Mouse (Mus musculus) heart, embryonic 12.5 days (tissue): ENCODE results near the gene Gm12355. TPM values are rescaled to one million over a fixed set of nuclear protein-coding genes. Genes with fewer than 3 reads are reported as not detected.
"Not testable (repeated sequence)": the region's sequence is repeated elsewhere in the genome, so short reads cannot be mapped to it uniquely, and the experiment has no call there.

ENCODE experiments used
- ATAC-seq: fragments of 200-750 bp; cut with Nextera tagmentation; 2 replicates; pipeline ENCODE4 v1.8.0; 2017; ENCODE audit warnings: moderate TSS enrichment, moderate library complexity; ENCODE audit not compliant: insufficient number of reproducible peaks, low FRiP score
- H3K27ac ChIP-seq: fragments of 300-500 bp; sonication (generic); 2 replicates; pipeline ENCODE4 v1.5.1; 2016; ENCODE audit warnings: mild to moderate bottlenecking, moderate library complexity; ENCODE audit not compliant: poor library complexity, severe bottlenecking
- H3K27me3 ChIP-seq: fragments of 300-500 bp; sonication (generic); replicated peaks from 2 replicates; pipeline ENCODE4 v1.6.1; 2016; ENCODE audit warnings: mild to moderate bottlenecking, moderate library complexity
- H3K36me3 ChIP-seq: fragments of 300-500 bp; sonication (generic); 2 replicates; pipeline ENCODE4 v1.6.1; 2016; ENCODE audit warnings: mild to moderate bottlenecking, moderate library complexity
- H3K4me1 ChIP-seq: fragments of 300-500 bp; sonication (generic); replicated peaks from 2 replicates; pipeline ENCODE4 v1.6.1; 2016; ENCODE audit warnings: mild to moderate bottlenecking
- H3K4me2 ChIP-seq: fragments of 300-500 bp; sonication (generic); 2 replicates; pipeline ENCODE4 v1.6.1; 2016; ENCODE audit warnings: mild to moderate bottlenecking, moderate library complexity
- H3K4me3 ChIP-seq: fragments of 300-500 bp; sonication (generic); 2 replicates; pipeline ENCODE4 v1.5.1; 2016; ENCODE audit warnings: mild to moderate bottlenecking
- H3K9ac ChIP-seq: fragments of 300-500 bp; sonication (generic); 2 replicates; pipeline ENCODE4 v1.6.1; 2016; ENCODE audit warnings: mild to moderate bottlenecking, moderate library complexity
- H3K9me3 ChIP-seq: fragments of 300-500 bp; sonication (generic); replicated peaks from 2 replicates; pipeline ENCODE4 v1.6.1; 2016; ENCODE audit warnings: mild to moderate bottlenecking, moderate library complexity
- whole genome bisulfite sequencing: fragments of 180-500 bp; shearing (Covaris S2); methylation state at CpG from one replicate; pipeline ENCODE4 v1.1.7; 2016; 5-methylcytosine and 5-hydroxymethylcytosine counted together
- polyA plus RNA-seq: library from polyadenylated mRNA; unstranded; fragments of >200 nt; fragmentation: Nextera tagmentation; extraction: Ambion mirVana; gene quantifications from 2 replicates; pipeline ENCODE4 v1.2.1, GENCODE M21; 2016

Gene Gm12355
- polyA plus RNA-seq, 1 experiment from 2014 or later: 0.47 TPM

- H3K4me2 ChIP-seq: no peak overlapping the region
- WGBS: 83% methylated on average over 3 of the region's 3 CpGs
Measured at GRCm38 (mm10) chr11:98644757-98645156, 19.3 kb upstream of the Gm12355 start.

GRCm38 (mm10) chr11:98640091-98640490 is 14.6 kb upstream of the Gm12355 start:
- no peak for ATAC-seq
- 47% methylated on average over 5 of the region's 5 CpGs for WGBS
- no peak overlapping the region for H3K4me2 ChIP-seq
- H3K4me3 ChIP-seq: no peak overlapping the region
- H3K4me1 ChIP-seq: no peaks in the 10 kb centered on the region
- no peaks in the 10 kb centered on the region for H3K36me3 ChIP-seq
- no peak overlapping the region for H3K27ac ChIP-seq
- 0 out of 2 replicates have a peak, but pooled peaks cover 9% of the 10 kb centered on the region for H3K27me3 ChIP-seq
- no peak overlapping the region for H3K9ac ChIP-seq
- no peaks in the 10 kb centered on the region for H3K9me3 ChIP-seq

More at GRCm38 (mm10) chr11:98644757-98645156, 19.3 kb upstream of the Gm12355 start:
- H3K36me3 ChIP-seq: no peaks in the 10 kb centered on the region
- no peak overlapping the region for H3K27ac ChIP-seq
- H3K27me3 ChIP-seq: peaks cover 34% of the 10 kb centered on the region
- no peak overlapping the region for H3K9ac ChIP-seq
- no peaks in the 10 kb centered on the region for H3K4me1 ChIP-seq
- no peaks in the 10 kb centered on the region for H3K9me3 ChIP-seq
- no peak for ATAC-seq
- H3K4me3 ChIP-seq: no peak overlapping the region

- no peak for ATAC-seq
- H3K4me2 ChIP-seq: no peak overlapping the region
- H3K4me1 ChIP-seq: no peaks in the 10 kb centered on the region
- H3K36me3 ChIP-seq: no peaks in the 10 kb centered on the region
- H3K4me3 ChIP-seq: no peak overlapping the region
- H3K27ac ChIP-seq: no peak overlapping the region
- WGBS: 60% methylated on average over 1 of the region's 1 CpGs
- H3K27me3 ChIP-seq: peaks cover 13% of the 10 kb centered on the region; the same call in 1 of the 2 replicates
- H3K9ac ChIP-seq: no peak overlapping the region
- no peaks in the 10 kb centered on the region for H3K9me3 ChIP-seq
Measured at GRCm38 (mm10) chr11:98637501-98637900, 12.0 kb upstream of the Gm12355 start.

- peaks cover 16% of the 10 kb centered on the region; the same call in 1 of the 2 replicates for H3K27me3 ChIP-seq
- not testable (repeated sequence) for H3K36me3 ChIP-seq, H3K9ac ChIP-seq, H3K4me3 ChIP-seq, ATAC-seq, H3K4me2 ChIP-seq, H3K9me3 ChIP-seq, H3K27ac ChIP-seq, H3K4me1 ChIP-seq
- 32% methylated on average over 10 of the region's 10 CpGs for WGBS
Measured at GRCm38 (mm10) chr11:98635312-98635970, 10.0 kb upstream of the Gm12355 start.

- ATAC-seq: no peak
- no peaks in the 10 kb centered on the region for H3K36me3 ChIP-seq
- WGBS: 75% methylated on average over 5 of the region's 5 CpGs
- H3K27me3 ChIP-seq: peaks cover 17% of the 10 kb centered on the region; the same call in 1 of the 2 replicates
- H3K9me3 ChIP-seq: no peaks in the 10 kb centered on the region
- H3K4me3 ChIP-seq: no peak overlapping the region
- H3K4me2 ChIP-seq: no peak overlapping the region
- H3K27ac ChIP-seq: no peak overlapping the region
- no peak overlapping the region for H3K9ac ChIP-seq
- H3K4me1 ChIP-seq: no peaks in the 10 kb centered on the region
Measured at GRCm38 (mm10) chr11:98630646-98631045, 5.2 kb upstream of the Gm12355 start.

- Histone ChIP-seq H3K4me3 (no peak overlapping the region), H3K4me2 (no peak overlapping the region), H3K9ac (no peak overlapping the region), H3K27ac (no peak overlapping the region), H3K4me1 (no peaks in the 10 kb centered on the region), H3K36me3 (no peaks in the 10 kb centered on the region), H3K9me3 (peaks cover 4% of the 10 kb centered on the region), H3K27me3 (peaks cover 17% of the 10 kb centered on the region; the same call in 1 of the 2 replicates)
- ATAC-seq: no peak
- 86% methylated on average over 3 of the region's 3 CpGs for WGBS
Measured at GRCm38 (mm10) chr11:98628706-98629105, 3.2 kb upstream of the Gm12355 start.

GRCm38 (mm10) chr11:98624381-98624780 is 1.1 kb downstream of the Gm12355 start:
- H3K4me2 ChIP-seq, ATAC-seq, H3K27me3 ChIP-seq, H3K4me3 ChIP-seq, H3K9ac ChIP-seq, H3K27ac ChIP-seq, H3K4me1 ChIP-seq, H3K36me3 ChIP-seq: not testable (repeated sequence)
- peaks cover 20% of the 10 kb centered on the region for H3K9me3 ChIP-seq
- 68% methylated on average over 2 of the region's 2 CpGs for WGBS

- H3K9ac ChIP-seq, H3K4me1 ChIP-seq, H3K27ac ChIP-seq, H3K27me3 ChIP-seq, H3K4me2 ChIP-seq, H3K4me3 ChIP-seq, H3K36me3 ChIP-seq, ATAC-seq: not testable (repeated sequence)
- H3K9me3 ChIP-seq: peaks cover 20% of the 10 kb centered on the region
- WGBS: 74% methylated on average over 6 of the region's 6 CpGs
Measured at GRCm38 (mm10) chr11:98623981-98624380, 1.5 kb downstream of the Gm12355 start.

GRCm38 (mm10) chr11:98620791-98621190 is 4.7 kb downstream of the Gm12355 start:
- WGBS: 86% methylated on average over 13 of the region's 13 CpGs
- Histone ChIP-seq H3K27ac (no peak overlapping the region), H3K4me1 (no peaks in the 10 kb centered on the region), H3K9me3 (peaks cover 20% of the 10 kb centered on the region), H3K36me3 (no peaks in the 10 kb centered on the region), H3K4me3 (no peak overlapping the region), H3K4me2 (no peak overlapping the region), H3K27me3 (no peaks in the 10 kb centered on the region), H3K9ac (no peak overlapping the region)
- ATAC-seq: no peak

GRCm38 (mm10) chr11:98606763-98607162 is 18.7 kb downstream of the Gm12355 start:
- no peak overlapping the region for H3K27ac ChIP-seq
- no peak overlapping the region for H3K4me2 ChIP-seq
- H3K9me3 ChIP-seq: no peaks in the 10 kb centered on the region
- H3K9ac ChIP-seq: no peak overlapping the region
- H3K4me1 ChIP-seq: peaks cover 9% of the 10 kb centered on the region
- 8% methylated on average over 3 of the region's 3 CpGs for WGBS
- no peak overlapping the region for H3K4me3 ChIP-seq
- no peak for ATAC-seq
- no peaks in the 10 kb centered on the region for H3K36me3 ChIP-seq
- peaks cover 15% of the 10 kb centered on the region for H3K27me3 ChIP-seq

GRCm38 (mm10) chr11:98604911-98605310 is 20.6 kb downstream of the Gm12355 start:
- 64% methylated on average over 6 of the region's 6 CpGs for WGBS

GRCm38 (mm10) chr11:98603953-98604352 is 21.5 kb downstream of the Gm12355 start:
- Histone ChIP-seq H3K9ac (no peak overlapping the region), H3K4me1 (peaks cover 25% of the 10 kb centered on the region), H3K4me2 (no peak overlapping the region), H3K36me3 (no peaks in the 10 kb centered on the region), H3K9me3 (no peaks in the 10 kb centered on the region), H3K4me3 (no peak overlapping the region), H3K27me3 (peaks cover 28% of the 10 kb centered on the region), H3K27ac (no peak overlapping the region)
- 80% methylated on average over 2 of the region's 2 CpGs for WGBS
- no peak for ATAC-seq

More at GRCm38 (mm10) chr11:98604911-98605310, 20.6 kb downstream of the Gm12355 start:
- H3K9me3 ChIP-seq, H3K9ac ChIP-seq, H3K36me3 ChIP-seq, ATAC-seq, H3K27ac ChIP-seq, H3K4me3 ChIP-seq, H3K4me2 ChIP-seq: not testable (repeated sequence)
- Histone ChIP-seq H3K4me1 (peaks cover 19% of the 10 kb centered on the region), H3K27me3 (peaks cover 21% of the 10 kb centered on the region)
